Mouse (Mus musculus) cerebellum, postnatal 25 days (tissue): ENCODE data around the gene Fxr2.
"Not testable (repeated sequence)": the region's sequence is repeated elsewhere in the genome, so short reads cannot be mapped to it uniquely, and the experiment has no call there.

Source experiments
- DNase-seq, 2 experiments: peaks; one replicate each; pipeline ENCODE4 v3.0.0; 2021; ENCODE audit warnings: mixed read lengths in 2 of 2

The Fxr2 gene

DNA sequence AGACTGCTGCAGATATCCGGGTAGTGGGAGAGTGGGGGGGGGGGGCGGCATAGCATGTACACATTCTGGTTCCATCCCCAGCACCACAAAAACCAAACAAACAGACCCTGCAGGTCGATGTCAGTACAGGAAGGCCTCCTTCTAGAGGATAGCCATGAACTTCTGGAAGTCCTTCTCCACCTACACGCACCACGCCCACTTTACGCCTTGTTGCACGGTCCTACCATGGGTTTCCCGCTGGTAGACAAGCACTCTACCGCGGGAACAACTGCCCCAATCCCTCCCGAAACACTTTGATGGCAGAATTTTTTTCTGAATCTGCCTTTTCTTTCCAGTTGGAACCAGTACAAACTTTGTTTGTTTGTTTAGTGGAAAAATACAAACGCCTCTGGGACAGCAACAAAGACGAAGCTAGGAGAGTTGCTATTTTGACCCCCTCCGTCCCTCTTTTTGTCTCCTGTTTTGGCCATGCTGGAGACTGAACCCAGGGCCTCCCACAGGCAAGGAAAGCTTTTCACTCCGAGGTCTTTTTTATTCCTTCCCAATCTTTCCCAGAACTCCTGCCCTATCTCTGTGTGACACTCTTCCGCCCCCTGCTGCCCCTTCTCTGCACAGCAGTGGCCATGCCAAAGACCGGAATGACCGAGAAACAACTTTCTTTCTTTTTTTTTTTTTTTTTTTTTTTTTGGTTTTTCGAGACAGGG, 19.1 kb upstream of the Fxr2 start:
- DNase-seq = peak; percentile 87 to 92

DNA sequence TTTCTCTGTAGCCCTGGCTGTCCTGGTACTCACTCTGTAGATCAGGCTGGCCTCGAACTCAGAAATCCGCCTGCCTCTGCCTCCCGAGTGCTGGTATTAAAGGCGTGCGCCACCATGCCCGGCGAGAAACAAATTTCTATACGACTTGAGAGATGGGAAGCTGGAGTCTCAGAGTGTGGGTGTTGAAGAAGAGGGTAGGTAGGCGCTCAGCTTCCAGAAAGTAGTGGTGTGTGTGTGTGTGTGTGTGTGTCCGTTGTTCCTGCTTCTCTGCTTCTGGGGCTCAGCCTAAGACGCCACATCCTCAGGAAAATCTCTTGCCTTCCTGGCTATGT, 18.6 kb upstream of the Fxr2 start:
- DNase-seq = not testable (repeated sequence)

DNA sequence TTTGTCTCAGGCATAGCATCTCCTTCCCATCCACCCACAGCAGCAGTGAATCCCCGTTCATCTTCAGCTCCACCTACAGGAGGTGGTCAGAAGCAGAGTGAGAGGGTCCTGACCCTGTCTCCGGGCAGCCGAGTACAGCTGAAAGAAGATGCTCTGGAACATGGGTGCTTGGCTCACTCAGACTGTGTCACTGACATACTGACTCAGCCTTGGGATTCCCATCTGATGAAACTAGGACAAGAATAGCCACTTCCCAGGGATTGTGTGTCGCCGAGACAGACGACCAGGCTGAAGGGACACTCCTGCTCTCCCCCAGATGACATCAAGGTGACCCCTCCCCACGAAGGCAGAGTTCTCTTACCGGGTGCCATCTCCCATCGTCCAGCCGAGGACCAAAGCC, 16.0 kb upstream of the Fxr2 start:
- no peak for DNase-seq

DNA sequence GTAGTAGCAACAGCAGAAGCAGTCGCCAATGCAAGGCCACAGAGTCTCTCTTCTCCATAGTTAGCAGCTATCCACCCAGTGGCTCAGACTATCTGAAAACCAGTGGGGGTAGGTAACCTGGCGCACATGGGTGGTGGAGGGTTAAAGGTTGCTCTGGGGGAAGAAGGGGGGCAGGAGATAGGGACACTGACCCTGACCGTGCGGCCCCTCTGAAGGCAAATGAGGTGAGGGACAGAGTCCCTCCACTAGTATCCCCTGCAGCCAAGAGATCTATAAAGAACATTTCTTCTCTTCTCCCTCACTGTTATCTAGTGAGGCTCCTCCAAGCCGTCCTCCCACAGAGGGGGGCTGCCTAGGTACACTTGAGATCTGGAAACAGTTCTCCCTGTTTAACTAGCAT, 15.0 kb upstream of the Fxr2 start, which contains the start of gene Shbg:
Gene Shbg (minus strand): TSS at position 101 of the 400 bp plus-strand sequence.
- DNase-seq = no peak

DNA sequence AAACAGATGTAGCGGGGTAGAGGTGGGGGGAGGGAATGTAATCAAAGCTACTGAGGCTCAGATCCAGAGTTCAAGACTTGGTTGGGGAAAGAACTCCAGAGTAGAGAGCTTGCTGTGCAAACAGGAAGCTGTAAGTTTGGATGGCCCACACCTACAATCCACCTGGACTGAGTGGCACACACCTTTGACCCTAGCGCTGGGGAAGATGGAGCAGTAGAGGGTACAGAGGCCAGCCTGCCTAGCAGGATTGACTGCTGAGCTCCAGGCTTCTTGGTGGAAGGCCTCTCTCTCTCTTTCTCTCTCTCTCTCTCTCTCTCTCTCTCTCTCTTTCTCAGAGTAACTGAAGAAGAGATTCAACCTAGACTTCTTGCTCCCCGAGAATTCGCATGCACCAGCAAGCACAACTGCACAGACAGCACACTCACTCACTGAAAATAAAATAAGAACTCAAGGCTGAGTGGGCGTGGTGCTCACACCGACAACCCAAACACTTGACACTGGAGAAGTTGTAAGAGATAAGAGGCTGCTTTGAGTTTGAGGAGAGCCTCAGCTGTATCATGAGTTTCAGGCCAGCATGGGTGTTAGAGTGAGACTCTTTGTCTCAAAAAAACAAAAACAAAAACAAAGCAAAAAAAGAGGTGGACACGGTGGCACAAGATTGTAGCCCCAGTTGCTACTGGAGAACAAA, 12.3 kb upstream of the Fxr2 start:
- DNase-seq = no peak

DNA sequence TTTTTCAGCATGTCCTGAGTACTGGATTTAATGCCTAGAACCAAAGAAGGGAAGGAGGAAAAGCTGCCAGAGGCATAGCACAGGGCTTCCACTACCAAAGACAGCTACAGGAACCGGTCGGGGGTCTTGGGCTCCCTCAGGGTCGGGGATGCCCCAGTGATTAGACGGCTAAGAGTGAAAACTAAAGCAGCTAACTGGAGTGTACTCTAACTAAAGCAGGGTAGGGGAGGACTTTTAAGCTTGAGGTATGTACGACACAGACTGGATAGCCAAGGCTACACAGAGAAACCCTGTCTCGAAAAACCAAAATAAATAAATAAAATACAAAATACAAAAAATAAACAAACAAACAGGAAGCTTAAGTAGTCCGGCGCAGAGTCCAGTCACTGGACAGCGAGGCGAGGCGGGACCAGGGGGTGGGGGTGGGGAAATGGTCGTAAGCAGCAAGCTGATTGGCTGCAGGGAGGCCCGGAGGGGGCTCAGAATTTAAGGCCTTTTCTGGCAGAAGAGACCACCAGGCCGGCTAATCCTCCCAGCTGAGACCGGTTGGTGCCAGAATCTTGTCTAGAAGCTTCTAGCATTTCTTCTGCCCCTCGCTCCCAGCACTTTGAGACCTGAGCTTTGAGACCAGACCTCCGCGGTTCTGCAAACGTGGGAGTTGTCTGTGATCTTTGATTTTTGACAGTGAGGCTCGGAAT, 11.1 kb upstream of the Fxr2 start, which contains the start of gene Sat2:
Gene Sat2 (plus strand): TSS at position 454 of the 698 bp plus-strand sequence.
- DNase-seq = peak; percentile 77 to 78

DNA sequence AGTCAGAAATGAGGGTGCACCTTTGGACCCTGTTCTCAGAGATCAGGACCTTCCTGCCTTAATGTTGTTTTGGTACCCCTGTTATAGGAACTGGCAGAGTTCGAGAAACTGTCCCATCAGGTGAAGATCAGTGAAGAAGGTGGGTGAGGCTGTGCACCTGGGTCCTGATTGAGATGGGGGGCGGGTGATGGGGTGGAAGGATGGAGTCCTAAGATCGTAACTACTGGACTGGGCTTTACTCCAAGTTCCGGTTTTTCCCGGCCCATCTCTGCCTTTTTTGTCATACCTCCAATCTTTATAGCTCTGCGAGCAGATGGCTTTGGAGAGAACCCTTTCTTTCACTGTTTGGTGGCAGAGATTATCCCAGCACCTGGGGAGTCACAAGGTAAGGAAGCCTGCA, 10.4 kb upstream of the Fxr2 start:
- DNase-seq = peak; percentile 66 to 70

DNA sequence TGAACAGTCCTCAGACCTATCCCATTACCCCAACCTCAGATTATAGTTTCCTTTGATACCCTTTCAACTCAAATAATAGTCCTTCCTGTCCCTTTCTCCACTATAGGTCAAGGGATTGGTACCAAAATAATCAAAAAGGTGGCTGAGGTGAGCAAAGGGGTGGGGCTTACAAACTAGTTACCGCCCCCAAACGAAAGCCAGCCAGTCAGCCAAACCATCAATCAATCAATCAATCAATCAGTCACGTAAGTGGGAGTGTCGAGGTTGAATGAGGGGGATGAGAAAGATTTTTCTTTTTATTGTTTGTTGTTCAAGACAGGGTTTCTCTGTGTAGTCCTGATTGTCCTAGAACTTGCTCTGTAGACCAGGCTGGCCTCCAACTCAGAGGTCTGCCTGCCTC, 9.8 kb upstream of the Fxr2 start:
- DNase-seq = no peak

DNA sequence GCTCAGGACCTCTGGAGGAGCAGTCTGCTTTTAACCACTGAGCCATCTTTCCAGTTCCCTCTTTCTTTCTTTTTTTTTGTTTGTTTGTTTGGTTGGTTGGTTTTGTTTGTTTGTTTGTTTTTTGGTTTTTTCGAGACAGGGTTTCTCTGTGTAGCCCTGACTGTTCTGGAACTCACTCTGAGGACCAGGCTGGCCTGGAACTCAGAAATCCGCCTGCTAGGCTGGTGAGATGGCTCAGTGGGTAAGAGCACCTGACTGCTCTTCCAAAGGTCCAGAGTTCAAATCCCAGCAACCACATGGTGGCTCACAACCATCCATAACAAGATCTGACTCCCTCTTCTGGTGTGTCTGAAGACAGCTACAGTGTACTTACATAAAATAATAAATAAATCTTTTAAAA, 8.5 kb upstream of the Fxr2 start:
- not testable (repeated sequence) for DNase-seq

DNA sequence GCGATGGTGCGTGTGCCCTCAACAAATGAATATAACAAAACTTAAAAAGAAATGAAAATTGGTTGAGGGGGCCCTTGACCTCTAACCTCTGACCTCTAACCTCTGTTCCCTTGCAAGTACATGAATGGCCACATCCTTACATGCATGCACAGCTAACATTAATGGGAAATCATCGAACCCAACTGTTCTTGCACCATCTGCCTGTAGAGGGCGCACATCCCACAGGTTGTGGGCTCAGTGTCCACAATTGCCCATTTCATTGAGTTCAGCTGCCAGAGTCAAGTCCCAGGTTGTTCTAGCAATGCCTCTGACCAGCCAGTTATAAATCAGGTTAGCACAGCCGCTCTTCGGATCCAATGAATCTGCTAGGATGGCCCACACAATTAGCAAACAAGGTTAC, 4.5 kb upstream of the Fxr2 start:
- peak; percentile 89 to 93 for DNase-seq

DNA sequence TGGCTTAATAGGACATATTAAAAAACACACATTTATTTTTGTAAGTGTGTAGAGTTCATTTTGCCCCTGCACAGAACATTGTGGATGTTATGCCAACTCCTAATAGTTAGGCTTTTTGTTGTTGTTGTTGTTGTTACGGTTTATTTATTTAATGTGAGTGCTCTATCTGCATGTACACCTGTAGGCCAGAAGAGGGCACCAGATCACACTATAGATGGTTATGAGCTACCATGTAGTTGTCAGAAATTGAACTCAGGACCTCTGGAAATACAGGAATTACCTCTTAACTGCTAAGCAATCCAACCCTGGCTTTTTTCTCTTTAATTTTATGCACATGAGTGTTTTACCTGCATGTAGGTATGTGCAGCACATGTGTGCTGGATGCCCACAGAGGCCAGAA, 3.0 kb upstream of the Fxr2 start:
- no peak for DNase-seq

DNA sequence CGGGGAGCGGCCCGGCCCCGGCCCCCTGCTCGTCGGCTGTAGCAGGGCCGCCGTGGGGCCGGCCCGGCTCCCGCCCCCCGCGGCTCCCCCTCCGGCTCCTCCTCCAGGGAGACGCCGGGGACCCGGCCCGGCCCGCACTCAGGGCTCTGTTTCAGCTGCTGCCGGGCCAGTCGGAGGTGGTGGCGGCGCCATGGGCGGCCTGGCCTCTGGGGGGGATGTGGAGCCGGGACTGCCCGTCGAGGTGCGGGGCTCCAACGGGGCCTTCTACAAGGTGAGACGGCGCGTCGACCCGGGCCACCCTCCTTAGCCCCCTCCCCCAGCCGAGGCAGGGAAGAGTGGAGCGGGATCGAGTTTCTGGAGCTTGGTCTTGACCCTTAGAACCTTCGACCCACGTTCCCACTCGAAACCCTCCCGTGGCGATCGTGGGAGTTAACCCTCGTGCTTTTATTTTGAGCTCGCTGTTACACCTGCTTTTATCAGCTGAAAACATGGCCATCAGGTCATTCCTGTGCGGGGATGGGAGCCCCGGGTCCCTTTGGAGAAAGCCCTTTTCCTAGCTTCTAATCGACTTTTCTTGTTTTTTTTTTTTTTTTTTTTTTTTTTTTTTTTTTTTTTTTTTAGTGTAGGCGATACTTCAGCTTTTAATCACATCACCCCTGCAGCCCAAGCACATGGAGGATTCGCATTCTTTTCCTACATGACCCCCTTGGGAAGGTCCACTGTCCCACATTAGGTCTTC, 507 bp downstream of the Fxr2 start:
- no peak for DNase-seq

DNA sequence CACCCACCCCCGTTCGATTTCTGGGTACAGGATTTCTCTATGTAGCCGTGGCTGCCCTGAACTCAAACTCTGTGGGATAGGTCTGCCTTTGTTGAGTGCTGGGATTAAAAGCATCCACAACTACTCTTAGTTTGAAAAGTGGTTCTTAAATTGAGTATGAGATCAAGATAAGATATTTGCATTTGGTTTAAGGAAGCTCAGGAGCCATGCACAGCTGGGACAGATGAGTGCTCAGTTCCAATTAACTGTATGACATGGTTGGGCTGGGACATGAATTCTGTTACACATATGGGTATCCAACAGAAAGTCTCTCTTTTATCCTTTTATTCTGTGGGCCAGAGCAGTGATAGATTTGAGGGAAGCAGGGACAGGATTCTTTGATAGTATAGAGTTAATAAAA, 2.7 kb downstream of the Fxr2 start:
- no peak for DNase-seq

DNA sequence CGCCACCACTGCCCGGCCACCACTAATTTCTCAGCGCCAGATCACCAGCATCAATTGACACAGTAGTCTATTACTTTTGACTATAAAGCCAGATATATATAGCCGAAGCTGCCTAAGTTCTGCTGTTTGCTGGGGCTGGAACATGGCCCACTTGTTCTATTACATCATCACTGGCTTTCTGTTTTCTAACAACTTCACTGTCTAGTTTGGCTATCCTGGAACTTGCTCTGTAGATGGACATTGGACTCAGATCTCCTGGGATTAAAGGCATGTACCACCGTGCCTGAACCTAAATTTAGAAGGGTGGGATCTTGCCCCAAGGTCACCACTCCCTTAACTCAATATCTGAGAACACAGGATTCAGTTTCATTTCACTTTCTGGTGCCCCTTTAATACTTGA, 13.1 kb downstream of the Fxr2 start:
- no peak for DNase-seq

DNA sequence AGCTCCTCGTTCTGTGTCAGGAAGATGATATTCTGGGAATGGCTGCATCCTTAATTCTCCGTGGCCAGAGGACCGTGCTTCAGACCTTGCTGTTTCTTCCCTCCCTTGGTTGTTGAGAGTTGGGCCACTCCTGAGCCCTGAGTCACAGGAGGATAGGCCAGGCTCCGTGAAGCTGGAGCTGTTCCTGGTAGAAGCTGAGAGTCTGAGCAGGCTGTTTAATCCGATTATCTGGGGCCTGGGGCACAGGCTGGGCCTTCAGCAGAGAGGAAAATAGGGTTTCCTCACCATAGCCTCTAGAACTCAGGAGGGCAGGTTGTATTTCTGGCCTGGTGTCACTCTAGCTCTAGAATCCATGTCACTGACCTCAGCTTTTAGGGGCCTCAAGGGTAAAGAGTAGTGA, 20.6 kb downstream of the Fxr2 start:
- no peak for DNase-seq

DNA sequence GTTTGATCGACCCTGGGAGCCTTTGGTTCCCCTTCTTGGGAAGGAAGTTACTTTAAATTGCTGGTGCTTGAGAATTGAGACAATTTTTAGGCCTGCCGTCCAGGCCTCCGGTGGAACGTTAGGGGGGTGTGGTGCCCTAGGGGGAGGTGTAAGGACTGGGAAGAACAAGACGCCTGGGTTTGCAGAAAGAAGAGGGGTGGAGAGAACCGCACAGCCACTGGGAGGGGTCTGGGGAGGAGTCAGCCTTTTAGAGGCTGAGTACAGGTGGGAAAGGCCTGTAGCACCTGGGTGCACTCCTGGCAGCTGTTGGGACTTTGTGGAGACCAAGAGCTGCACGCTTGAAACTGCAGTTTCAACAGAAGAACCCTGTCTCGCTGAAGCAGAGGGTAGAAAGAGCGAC, 22.0 kb downstream of the Fxr2 start:
- DNase-seq = no peak

DNA sequence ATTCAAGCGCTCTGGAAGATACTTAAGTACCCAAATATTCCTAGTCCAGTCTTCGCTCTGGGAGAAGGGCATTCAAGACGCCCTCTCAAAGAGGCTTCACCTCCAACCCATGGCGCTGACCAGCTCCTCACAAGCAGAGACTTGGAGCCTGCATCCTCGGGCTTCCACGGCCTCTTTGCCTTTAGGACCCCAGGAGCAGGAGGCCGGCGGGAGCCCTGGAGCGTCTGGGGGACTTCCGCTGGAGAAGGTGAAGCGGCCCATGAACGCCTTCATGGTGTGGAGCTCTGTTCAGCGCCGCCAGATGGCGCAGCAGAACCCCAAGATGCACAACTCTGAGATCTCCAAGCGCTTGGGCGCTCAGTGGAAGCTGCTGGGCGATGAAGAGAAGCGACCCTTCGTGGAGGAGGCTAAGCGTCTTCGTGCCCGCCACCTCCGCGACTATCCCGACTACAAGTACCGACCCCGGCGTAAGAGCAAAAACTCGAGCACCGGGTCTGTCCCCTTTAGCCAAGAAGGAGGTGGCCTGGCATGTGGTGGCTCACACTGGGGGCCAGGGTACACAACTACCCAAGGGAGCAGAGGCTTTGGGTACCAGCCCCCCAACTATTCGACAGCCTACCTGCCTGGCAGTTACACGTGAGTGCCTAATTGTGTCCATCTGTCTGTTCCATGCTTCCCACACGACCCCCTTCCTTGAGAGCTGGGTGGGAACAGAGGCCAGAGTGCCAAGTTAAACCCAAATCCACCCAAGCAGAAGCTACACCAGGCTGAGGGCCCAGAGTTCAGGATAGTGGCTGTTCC, 22.7 kb downstream of the Fxr2 start, which contains the start of gene Sox15:
Gene Sox15 (plus strand): TSS at position 51 of the 801 bp plus-strand sequence.
- DNase-seq = peak; percentile 81 to 86

DNA sequence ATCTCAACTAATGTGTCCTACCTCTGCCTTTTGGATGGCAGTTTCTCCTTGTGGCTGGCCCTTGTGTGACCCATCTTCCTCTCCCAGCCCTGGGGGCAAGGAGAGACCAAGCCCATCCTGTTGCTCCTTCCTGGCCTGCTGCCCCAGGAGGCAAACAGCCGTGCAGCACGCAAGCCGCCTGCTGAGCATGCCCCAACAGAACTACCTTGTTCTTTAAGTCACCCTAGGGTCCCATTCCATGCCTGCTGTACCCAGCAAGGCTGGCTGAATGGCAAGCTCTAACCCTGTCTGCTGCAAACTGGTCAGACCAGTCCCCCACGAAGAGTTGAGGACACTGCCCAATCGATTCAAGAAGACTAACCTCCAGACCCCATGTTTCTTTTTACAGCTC, 23.3 kb downstream of the Fxr2 start:
- DNase-seq = no peak

DNA sequence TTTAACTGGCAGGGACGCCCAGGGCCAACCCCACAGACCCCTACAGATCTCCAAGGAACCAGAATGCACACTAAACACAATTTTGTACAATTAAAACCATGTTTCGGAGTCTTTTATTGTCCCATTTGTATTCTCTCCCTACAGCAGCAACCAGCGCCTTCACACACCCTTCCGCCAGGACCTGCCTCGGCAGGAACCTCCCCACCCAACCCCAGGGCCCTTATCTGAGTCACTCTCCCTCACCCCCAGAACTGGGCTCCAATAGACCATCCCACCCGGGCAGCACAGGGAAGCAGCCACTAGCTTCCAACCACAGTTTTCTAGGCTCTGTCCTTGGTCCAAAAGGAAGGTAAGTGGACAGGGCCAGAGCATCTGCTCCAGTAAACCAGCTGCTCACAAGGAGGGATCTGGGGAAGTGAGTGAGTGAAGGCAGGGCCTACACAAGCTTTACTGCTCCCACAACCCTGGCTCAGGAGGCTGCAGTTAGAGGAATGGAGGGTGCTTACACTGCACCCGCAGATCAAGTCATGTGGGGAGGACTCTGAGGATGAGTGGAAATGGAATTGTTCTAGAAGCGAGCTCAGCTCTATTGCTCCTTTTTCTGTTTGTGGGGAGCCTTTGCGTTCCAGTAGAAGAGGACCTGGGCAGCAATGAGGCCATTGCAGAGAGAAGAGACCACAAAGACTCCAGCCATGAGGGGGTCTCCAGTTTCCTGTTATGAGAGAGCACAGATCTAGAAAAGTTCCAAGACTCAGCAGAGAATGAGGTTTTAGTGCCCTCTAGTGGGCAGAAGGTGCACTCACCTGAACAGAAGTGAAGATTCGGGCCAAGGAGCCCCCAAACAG, 24.0 kb downstream of the Fxr2 start:
- DNase-seq = peak; percentile 61 to 71

DNA sequence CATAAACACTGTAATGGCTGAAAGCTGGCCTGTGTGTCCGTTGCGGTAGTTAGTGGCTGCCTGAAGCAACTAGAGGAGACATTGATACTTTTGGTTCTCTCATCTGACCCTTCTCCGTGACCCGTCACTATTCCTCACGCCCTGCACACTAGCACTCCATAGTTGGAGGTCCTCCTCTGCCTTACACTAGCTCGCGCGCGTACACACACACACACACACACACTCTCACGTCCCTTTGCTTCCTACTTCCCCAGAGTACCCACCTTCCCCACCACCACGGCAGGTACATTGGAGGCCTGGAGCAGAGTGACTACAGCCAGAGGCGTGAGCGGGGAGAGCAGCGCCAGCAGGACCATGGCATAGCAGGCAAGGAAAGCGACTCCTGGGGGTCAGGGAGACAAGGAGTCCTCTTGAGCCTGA, 24.7 kb downstream of the Fxr2 start:
- no peak for DNase-seq

DNA sequence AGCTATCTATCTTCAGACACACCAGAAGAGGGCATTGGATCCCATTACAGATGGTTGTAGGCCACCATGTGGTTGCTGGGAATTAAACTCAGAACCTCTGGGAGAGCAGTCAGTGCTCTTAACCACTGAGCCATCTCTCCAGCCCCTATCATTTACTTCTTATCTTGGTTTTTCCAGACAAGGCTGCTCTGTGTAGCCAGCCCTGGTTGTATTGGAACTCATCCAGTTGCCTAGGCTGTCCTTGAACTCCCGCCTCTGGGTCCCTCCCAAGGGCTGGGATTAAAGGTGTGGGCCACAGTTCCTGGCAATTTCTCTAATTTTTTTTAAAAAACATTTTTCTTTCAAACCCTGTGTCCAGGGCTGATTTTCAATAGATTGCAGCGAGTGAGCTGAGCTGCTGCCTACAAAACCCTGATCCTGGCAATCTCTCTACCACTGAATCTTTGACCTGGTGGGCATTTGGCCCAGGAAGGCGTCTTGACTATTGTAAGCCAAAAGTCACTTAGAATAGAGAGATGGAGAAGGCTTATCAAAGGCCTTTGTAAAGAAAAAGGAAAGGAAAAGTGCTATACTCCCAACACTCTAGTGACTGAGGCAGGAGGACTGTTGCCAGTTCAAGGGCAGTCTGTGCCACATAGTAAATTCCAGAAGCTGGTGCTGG, 28.6 kb downstream of the Fxr2 start:
- peak in 1 of 2 experiments; percentile 30 for DNase-seq
